Mouse (Mus musculus): ENCODE data around the gene Etl4.

Gene Etl4

GRCm38 (mm10) chr2:20583032-20583431 is 673.5 kb downstream of the Etl4 start:
- no peak for DNase-seq

GRCm38 (mm10) chr2:20583562-20584153 is 674.1 kb downstream of the Etl4 start:
- DNase-seq, result no peak

DNA sequence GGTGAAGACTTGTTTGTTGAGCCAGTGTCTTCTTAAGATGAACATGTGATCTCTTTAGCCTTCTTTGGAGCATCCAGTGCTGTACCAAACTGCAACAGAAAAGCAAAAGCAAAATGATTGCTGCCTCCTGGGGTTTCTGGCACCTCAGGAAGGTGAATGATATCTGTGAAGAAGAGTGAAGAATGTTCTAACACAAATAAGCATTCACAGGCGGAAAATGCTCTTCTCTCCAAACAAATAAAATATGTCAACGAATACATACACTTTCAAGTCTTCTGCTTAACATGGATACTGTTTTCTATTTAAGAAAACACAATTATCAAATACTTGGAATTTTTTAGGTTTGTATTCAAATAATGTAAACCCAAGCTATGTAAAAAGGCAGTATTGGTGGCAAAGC is 678.3 kb downstream of the Etl4 start:
- no peak for DNase-seq

DNA sequence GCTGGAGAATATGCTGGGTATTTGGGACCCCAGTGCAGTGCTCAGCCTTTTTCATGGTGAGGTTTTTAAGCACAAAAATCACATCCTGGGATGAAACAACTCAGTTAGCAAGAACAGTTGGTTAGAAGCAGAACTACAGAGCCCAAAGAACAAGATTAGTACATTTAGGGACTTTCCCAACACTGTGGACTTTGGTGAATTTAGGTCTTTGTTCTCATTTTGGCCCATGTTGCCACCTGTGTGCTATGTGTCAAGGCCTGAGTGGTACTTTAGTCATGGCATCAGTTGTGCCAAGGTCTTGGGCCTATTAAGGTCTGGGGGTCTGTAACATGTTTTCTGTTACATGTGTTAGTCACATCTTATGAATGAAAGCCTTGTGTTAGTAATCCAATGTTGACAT is 679.1 kb downstream of the Etl4 start:
- no peak for DNase-seq

- no peak for DNase-seq
Measured at GRCm38 (mm10) chr2:20594129-20594528, 684.5 kb downstream of the Etl4 start.

DNA sequence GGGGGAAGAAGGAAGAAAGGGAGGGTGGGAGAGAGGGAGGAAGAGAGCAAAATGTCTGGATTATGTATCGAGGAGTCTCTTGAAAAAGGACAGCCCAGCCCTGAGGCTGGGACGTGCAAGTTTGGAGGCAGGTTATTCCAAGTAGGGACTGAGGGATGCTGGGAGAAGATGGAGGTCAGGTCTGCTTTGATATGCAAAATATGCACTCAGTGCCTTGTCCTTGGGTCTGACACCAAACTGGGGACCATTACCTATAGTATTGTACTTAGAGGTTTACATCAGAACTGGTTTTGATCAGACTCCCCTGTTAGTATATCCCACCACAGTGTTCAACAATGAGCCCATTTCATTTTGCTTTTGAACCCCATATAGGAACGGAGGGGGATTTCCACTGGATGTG is 685.4 kb downstream of the Etl4 start:
- DNase-seq, result no peak

DNA sequence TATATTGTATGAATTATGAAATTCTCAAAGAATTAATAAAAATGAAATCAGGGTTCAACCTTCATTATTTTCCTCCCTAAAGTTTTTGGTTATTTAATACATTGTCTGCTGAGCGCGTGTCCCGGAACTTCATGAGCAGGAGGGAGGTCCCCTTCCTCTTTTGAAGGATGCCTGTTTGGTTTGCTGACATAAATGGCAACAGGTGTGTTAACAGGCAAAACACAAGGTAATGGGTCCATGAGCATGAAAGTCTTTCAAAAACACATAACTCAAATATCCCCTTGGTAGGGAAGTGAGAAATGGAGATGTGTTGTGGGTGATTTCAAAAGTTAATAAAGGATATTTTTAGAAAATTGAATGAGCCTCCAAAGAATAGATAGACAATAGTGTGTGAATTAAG is 687.0 kb downstream of the Etl4 start:
- DNase-seq, result no peak

GRCm38 (mm10) chr2:20597193-20597592 is 687.6 kb downstream of the Etl4 start:
- no peak for DNase-seq

DNA sequence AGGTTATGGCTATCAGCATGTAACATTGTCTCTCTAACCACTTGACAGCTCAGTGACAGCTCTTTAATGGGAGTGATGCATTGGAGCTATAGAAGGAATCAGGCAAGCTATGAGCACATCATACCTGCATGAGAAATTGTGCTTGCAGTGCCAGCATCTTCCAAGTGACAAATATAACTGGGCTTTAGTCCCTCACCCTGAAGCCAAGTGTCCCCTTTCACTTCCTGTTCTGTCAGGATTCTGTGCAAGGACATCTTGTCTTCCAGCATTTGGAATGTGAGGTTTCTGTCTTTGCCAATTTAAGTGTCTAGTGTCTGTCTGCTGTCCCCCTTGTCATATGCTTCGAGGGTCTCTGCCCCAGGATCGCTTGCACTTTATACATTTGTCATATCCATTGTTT is 693.1 kb downstream of the Etl4 start:
- no peak for DNase-seq

DNA sequence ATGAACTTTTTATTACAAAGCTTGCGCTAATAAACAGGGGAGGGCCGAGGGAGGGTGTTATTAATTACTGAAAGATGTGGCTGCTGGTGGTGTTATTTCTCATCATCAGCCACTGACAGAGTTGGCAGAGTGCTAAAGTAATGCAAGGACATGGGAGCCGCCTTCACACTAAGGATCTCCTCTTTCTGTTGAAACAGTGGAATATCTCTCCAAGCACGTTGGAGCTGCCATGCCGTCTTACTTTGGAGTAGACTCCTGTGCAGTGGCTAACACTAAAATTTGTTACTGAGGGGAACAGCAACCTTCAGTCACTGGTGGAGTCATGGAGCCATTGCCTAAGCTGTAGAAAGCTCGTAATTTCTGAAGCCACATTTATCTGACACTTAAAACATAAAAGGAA is 694.0 kb downstream of the Etl4 start:
- DNase-seq, result no peak

GRCm38 (mm10) chr2:20603991-20604390 is 694.4 kb downstream of the Etl4 start:
- no peak for DNase-seq

DNA sequence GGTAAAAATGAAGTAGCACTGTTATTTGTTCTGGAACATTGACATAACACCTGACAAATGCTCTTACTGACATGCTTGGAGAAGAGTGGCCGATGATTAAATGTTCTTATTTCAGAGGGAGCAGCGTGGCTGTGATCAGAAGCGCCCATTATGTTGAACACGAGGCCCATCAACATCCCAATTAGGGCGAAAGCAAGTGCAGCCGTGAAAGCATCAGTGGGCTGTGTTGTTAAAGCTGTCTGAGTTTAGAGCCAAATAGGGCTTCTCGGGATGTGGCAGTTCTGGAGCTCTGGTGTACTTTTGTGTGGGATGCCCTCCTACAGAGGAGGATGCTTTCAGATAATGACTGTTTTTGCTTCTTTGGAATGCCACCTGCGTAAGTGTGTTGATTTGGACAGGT is 699.6 kb downstream of the Etl4 start:
- no peak for DNase-seq

DNA sequence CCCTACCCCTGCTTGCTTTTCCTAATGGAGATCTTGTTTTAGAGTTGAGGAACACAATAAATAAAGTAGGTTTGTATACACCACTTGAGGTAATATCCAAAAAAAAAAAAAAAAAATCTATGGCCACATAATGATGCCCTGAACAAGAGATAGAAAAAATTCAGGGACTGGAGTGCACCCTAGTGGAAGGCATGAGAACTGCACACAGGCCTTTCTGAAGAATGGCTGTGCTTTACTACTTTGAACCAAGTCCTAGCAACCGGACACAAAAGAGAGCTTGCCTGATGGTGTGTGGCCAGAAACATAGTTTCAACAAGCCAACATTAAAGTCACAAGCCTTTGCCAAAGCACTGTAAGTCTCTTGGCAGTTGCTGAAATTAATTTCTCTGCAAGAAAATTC is 706.4 kb downstream of the Etl4 start:
- DNase-seq, result peak; percentile 3 to 6

GRCm38 (mm10) chr2:20618396-20618795 is 708.8 kb downstream of the Etl4 start:
- DNase-seq, result peak in 1 of 2 experiments; percentile 5

DNA sequence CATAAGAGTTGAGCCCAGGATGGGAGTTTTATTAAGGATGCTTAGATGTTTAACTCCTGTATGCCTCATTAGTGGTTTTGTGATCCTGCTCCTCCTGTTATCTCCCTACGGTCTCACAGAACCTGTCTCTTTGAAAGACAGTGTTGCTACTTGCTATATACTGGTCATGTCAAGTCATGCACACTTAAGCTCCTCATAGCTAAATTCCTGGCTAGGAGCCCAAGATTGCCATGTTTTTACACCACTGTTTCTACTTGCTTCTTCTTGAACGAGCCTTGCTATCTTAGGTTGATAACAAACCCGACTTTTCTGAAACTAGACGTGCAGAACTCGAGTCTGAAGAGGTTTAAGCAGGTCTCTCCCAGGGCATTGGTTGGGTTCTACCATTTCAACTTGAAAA is 710.3 kb downstream of the Etl4 start:
- DNase-seq, result no peak

DNA sequence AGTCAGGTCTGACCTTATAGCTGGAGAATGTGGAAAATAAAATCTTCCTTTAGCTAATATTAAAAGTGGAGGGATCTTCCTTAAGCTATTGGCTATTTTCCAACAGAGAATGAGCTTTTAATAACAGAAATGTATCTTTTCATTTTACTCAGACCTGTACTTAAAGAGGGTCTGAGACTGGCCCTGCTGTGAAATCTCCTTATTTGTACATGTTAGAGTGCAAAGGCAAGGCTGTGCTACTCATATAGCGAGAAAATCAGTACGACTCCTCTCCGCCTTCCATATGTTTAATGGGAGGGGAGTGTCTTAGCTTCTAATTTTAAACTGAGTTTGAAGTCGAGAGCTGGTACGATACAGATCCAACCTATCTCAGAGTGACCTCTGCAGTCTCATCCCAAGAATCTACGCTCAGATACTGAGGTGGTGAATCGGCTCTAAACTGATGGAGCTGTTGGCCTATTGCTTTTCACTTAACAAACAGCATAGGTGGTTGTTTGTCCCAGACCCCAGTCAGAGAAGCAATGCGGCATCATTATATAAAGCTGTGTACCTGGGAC is 719.7 kb downstream of the Etl4 start:
- DNase-seq, result no peak

DNA sequence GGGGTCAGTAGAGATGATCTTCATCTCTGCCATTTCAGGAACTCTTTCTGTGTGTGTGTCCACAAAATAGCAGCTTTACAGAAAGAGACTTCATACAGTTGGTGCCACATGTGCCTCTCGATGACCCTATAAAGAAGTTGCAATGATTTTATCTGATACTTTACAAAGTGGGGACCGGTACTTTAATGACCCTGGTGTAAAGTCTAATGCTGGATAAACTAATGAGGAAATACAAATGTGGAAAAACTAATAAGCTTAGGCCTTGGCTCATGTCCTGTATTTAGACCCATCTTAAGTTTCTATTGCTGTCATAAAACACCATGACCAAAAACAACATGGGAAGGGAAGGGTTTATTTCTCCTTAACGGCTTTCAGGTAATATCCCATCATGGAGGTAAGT is 729.0 kb downstream of the Etl4 start:
- DNase-seq, result no peak

GRCm38 (mm10) chr2:20639721-20640120 is 730.1 kb downstream of the Etl4 start:
- DNase-seq, result no peak

GRCm38 (mm10) chr2:20642818-20643217 is 733.2 kb downstream of the Etl4 start:
- no peak for DNase-seq

GRCm38 (mm10) chr2:20649817-20650216 is 740.2 kb downstream of the Etl4 start:
- no peak for DNase-seq

- DNase-seq, result no peak
Measured at GRCm38 (mm10) chr2:20653116-20653515, 743.5 kb downstream of the Etl4 start.

GRCm38 (mm10) chr2:20654058-20654457 is 744.5 kb downstream of the Etl4 start:
- no peak for DNase-seq

- DNase-seq, result no peak
Measured at GRCm38 (mm10) chr2:20654598-20655340, 745.2 kb downstream of the Etl4 start.

GRCm38 (mm10) chr2:20655341-20655612 is 745.7 kb downstream of the Etl4 start:
- no peak for DNase-seq

DNA sequence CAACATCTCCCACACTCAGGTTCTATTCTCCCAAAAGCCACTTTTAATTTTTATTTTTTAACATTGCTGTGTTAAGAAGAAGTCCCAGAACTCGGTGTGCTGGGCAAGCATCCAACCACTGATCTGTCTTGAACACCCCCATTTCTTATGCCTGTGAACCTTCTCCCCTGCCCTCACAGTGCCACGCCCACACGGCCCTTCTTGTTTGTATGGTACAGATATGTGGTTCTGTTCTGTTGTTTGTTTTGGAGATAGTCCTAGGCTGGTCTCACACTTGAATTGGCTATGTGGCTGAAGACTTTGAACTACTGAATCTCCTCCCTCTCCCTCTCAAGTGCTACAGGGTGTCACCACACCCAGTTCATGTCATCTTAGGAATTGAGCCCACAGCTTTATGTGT is 748.3 kb downstream of the Etl4 start:
- no peak for DNase-seq
